Mouse (Mus musculus) C2C12 (cell line): ENCODE data around the gene Msi2.

Source experiments
- CEBPB ChIP-seq: IDR thresholded peaks from one replicate; pipeline ENCODE4 v1.6.1; 2011; ENCODE audit warnings: low read depth, mild to moderate bottlenecking, control low read depth, moderate library complexity
- CTCF ChIP-seq: IDR thresholded peaks from one replicate; pipeline ENCODE4 v1.5.1; 2011; ENCODE audit not compliant: control insufficient read depth, insufficient read depth, insufficient read length
- FOSL1 ChIP-seq: IDR thresholded peaks from one replicate; pipeline ENCODE4 v1.8.0; 2011; ENCODE audit warnings: mild to moderate bottlenecking, low read length; ENCODE audit not compliant: poor library complexity, insufficient read depth, severe bottlenecking
- MAX ChIP-seq: IDR thresholded peaks from one replicate; pipeline ENCODE4 v1.6.1; 2011; ENCODE audit warnings: mild to moderate bottlenecking, control low read depth
- MYOD1 ChIP-seq: IDR thresholded peaks from one replicate; pipeline ENCODE4 v1.6.1; 2011; ENCODE audit warnings: low read depth; ENCODE audit not compliant: control insufficient read depth, insufficient read length
- MYOG ChIP-seq: IDR thresholded peaks from one replicate; pipeline ENCODE4 v1.6.1; 2011; ENCODE audit not compliant: control insufficient read depth, insufficient read length; ENCODE audit errors: extremely low read depth
- USF1 ChIP-seq: IDR thresholded peaks from one replicate; pipeline ENCODE4 v1.6.1; 2011; ENCODE audit warnings: low read depth, mild to moderate bottlenecking, control low read depth, moderate library complexity

DNA sequence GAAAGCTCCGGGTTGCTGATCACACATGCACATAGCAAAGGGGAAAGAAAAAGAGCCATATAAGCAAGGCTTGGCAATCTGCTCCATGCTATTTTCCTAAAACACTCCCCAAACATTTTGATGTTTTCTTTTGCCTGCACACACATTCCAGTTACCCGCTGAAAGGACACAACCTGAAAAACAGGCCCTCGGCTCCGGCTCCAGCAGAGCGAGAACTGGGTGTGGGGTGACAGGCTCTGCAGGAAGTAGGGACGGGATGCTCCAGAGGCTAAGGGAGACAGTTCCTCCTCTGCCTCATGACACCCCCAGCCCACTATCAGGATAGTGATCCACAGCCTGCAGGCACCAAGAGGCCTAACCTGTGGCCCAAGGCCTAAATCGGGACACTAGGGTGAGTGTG lies 32.3 kb downstream of the Msi2 start:
- TF ChIP-seq CTCF = no peak
- no peak for TF ChIP-seq MAX
- TF ChIP-seq FOSL1 = no peak
- TF ChIP-seq USF1 = no peak
- TF ChIP-seq MYOD1 = no peak
- TF ChIP-seq MYOG = no peak
- no peak for TF ChIP-seq CEBPB
